Mouse (Mus musculus): Measurements from ENCODE around the gene Pgrmc1.

DNA sequence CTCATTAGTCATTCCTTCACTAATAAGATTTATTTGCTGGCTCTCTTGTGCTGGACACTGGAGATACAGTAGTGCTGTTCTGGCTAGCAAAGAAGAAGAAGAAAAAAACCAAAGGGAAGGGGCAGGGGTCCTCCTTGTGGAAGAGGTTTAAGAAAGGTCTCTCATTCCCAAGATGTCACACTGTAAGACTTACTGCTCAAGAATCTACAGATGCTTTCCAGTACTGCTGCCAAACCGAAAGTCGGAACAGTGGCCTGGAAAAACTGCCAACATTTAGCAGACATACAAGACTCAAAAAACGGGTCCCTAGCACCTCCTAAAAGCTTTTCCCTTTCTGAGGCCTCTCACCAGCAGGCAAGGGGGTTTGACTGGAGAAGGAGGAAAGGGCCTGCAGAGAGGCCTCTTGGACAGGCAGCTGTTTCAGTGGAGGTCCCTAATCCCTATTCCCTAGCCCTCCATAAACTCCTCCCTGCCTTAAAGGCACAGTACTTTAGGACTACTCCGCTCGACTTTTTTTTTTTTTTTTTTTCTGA is 45.9 kb upstream of the Pgrmc1 start:
- TF ChIP-seq CTCF (IDR thresholded peaks at IDR 0.05; ENCODE audit: borderline replicate concordance, insufficient read depth, low read length) = no peak
- no peak for TF ChIP-seq POLR2A (IDR thresholded peaks at IDR 0.05; ENCODE audit: low read depth, low read length)
